Mouse (Mus musculus) hindbrain, embryonic 11.5 days (tissue): ENCODE results near the gene Copz1. TPM values are rescaled to one million over a fixed set of nuclear protein-coding genes. Genes with fewer than 3 reads are reported as not detected.
A peak's percentile ranks its signal among the peaks of the same experiment; 100 is the strongest.
"Not testable (repeated sequence)": the region's sequence is repeated elsewhere in the genome, so short reads cannot be mapped to it uniquely, and the experiment has no call there.

Experiments used
- ATAC-seq: fragments of 200-750 bp; cut with Nextera tagmentation; 2 replicates; pipeline ENCODE4 v1.8.0; 2017; ENCODE audit warnings: mild to moderate bottlenecking, moderate TSS enrichment, moderate library complexity; ENCODE audit not compliant: low FRiP score
- DNase-seq: peaks from one replicate; pipeline ENCODE4 v3.0.0-alpha.2; 2015; ENCODE audit warnings: low spot score
- H3K27ac ChIP-seq: fragments of 300-500 bp; sonication (generic); 2 replicates; pipeline ENCODE4 v1.5.1; 2014; ENCODE audit warnings: mild to moderate bottlenecking, low read depth, low read length
- H3K27me3 ChIP-seq: fragments of 300-500 bp; sonication (generic); 2 replicates; pipeline ENCODE4 v1.6.1; 2014; ENCODE audit warnings: mild to moderate bottlenecking, low read length, moderate library complexity, mixed read lengths; ENCODE audit not compliant: control insufficient read depth, insufficient read depth
- H3K36me3 ChIP-seq: fragments of 300-500 bp; sonication (generic); 2 replicates; pipeline ENCODE4 v1.6.1; 2014; ENCODE audit warnings: mild to moderate bottlenecking, low read length, moderate library complexity, mixed read lengths; ENCODE audit not compliant: control insufficient read depth, insufficient read depth
- H3K4me1 ChIP-seq: fragments of 300-500 bp; sonication (generic); replicated peaks from 2 replicates; pipeline ENCODE4 v1.6.1; 2014; ENCODE audit warnings: low read length, mixed read lengths; ENCODE audit not compliant: control insufficient read depth, insufficient read depth
- H3K4me2 ChIP-seq: fragments of 300-500 bp; sonication (generic); replicated peaks from 2 replicates; pipeline ENCODE4 v1.6.1; 2014; ENCODE audit warnings: mild to moderate bottlenecking, low read depth, low read length
- H3K4me3 ChIP-seq: fragments of 300-500 bp; sonication (generic); 2 replicates; pipeline ENCODE4 v1.5.1; 2014; ENCODE audit warnings: low read depth, low read length
- H3K9ac ChIP-seq: fragments of 300-500 bp; sonication (generic); 2 replicates; pipeline ENCODE4 v1.6.1; 2014; ENCODE audit warnings: low read depth, low read length
- H3K9me3 ChIP-seq: fragments of 300-500 bp; sonication (generic); 2 replicates; pipeline ENCODE4 v1.6.1; 2016; ENCODE audit warnings: low read length; ENCODE audit not compliant: control insufficient read depth
- WGBS: fragments of 180-500 bp; shearing (Covaris S2); extraction: QIAGEN DNeasy Blood & Tissue Kit; methylation state at CpG from one replicate; pipeline ENCODE4 v1.1.7; 2014; 5-methylcytosine and 5-hydroxymethylcytosine counted together
- polyA plus RNA-seq: library from polyadenylated mRNA; unstranded; fragments of >200 nt; fragmentation: Nextera tagmentation; extraction: Ambion mirVana; gene quantifications from 2 replicates; pipeline ENCODE4 v1.2.1, GENCODE M21; 2014

Copz1 gene
- polyA plus RNA-seq, 1 experiment from 2014 or later: 310 TPM

GRCm38 (mm10) chr15:103257790-103258728, 14.5 kb upstream of the Copz1 start, which contains the start of gene Nfe2:
TSS of gene Nfe2 (minus strand) at chr15:103258403.
- H3K4me2 ChIP-seq: peak within 1 kb of the TSS; percentile 19; the same call in 1 of the 2 replicates
- no peaks in the 10 kb centered on the region for H3K36me3 ChIP-seq
- H3K27me3 ChIP-seq: 0 out of 2 replicates have a peak, but pooled peaks cover 3% of the 10 kb centered on the region
- H3K9me3 ChIP-seq: no peaks in the 10 kb centered on the region
- peaks cover 10% of the 10 kb centered on the region; the same call in 1 of the 2 replicates for H3K4me1 ChIP-seq
- 11% methylated on average over 15 of the region's 15 CpGs for WGBS
- no peak within 1 kb of the TSS for H3K4me3 ChIP-seq
- ATAC-seq (peak; percentile 45; the same call in 1 of the 2 replicates), DNase-seq (no peak)
- no peak within 1 kb of the TSS for H3K27ac ChIP-seq
- peak within 1 kb of the TSS; percentile 44; the same call in 1 of the 2 replicates for H3K9ac ChIP-seq

GRCm38 (mm10) chr15:103259162-103259561, 13.4 kb upstream of the Copz1 start:
- no peaks in the 10 kb centered on the region for H3K36me3 ChIP-seq
- 87% methylated on average over 5 of the region's 5 CpGs for WGBS
- DNase-seq: no peak
- 0 out of 2 replicates have a peak, but pooled peaks cover 3% of the 10 kb centered on the region for H3K27me3 ChIP-seq
- ATAC-seq: no peak
- no peak overlapping the region for H3K9ac ChIP-seq
- H3K4me2 ChIP-seq: no peak overlapping the region
- no peaks in the 10 kb centered on the region for H3K9me3 ChIP-seq
- H3K4me1 ChIP-seq: peaks cover 10% of the 10 kb centered on the region; the same call in 1 of the 2 replicates
- H3K4me3 ChIP-seq: no peak overlapping the region
- no peak overlapping the region for H3K27ac ChIP-seq

GRCm38 (mm10) chr15:103259989-103260388, 12.5 kb upstream of the Copz1 start:
- no peaks in the 10 kb centered on the region for H3K27me3 ChIP-seq
- peaks cover 7% of the 10 kb centered on the region; the same call in 1 of the 2 replicates for H3K4me1 ChIP-seq
- H3K9me3 ChIP-seq: no peaks in the 10 kb centered on the region
- DNase-seq (no peak), ATAC-seq (no peak)
- H3K4me3 ChIP-seq: no peak overlapping the region
- no peaks in the 10 kb centered on the region for H3K36me3 ChIP-seq
- no peak overlapping the region for H3K4me2 ChIP-seq
- H3K27ac ChIP-seq: no peak overlapping the region
- no peak overlapping the region for H3K9ac ChIP-seq
- WGBS: 92% methylated on average over 1 of the region's 1 CpGs

- no peaks in the 10 kb centered on the region for H3K27me3 ChIP-seq
- WGBS: 91% methylated on average over 2 of the region's 2 CpGs
- no peak overlapping the region for H3K9ac ChIP-seq
- no peak overlapping the region for H3K27ac ChIP-seq
- H3K36me3 ChIP-seq: no peaks in the 10 kb centered on the region
- H3K4me2 ChIP-seq: no peak overlapping the region
- no peaks in the 10 kb centered on the region for H3K4me1 ChIP-seq
- DNase-seq (no peak), ATAC-seq (no peak)
- no peak overlapping the region for H3K4me3 ChIP-seq
- no peaks in the 10 kb centered on the region for H3K9me3 ChIP-seq
Observed at GRCm38 (mm10) chr15:103264794-103265193, 7.7 kb upstream of the Copz1 start.

- no peaks in the 10 kb centered on the region for H3K9me3 ChIP-seq
- WGBS: 85% methylated on average over 4 of the region's 4 CpGs
- H3K36me3 ChIP-seq: no peaks in the 10 kb centered on the region
- no peak overlapping the region for H3K27ac ChIP-seq
- ATAC-seq (no peak), DNase-seq (no peak)
- H3K4me2 ChIP-seq: no peak overlapping the region
- no peak overlapping the region for H3K9ac ChIP-seq
- H3K4me1 ChIP-seq: no peaks in the 10 kb centered on the region
- no peaks in the 10 kb centered on the region for H3K27me3 ChIP-seq
- no peak overlapping the region for H3K4me3 ChIP-seq
Observed at GRCm38 (mm10) chr15:103268903-103269302, 3.6 kb upstream of the Copz1 start.

GRCm38 (mm10) chr15:103275943-103276342, 3.4 kb downstream of the Copz1 start:
- H3K27ac ChIP-seq, H3K9ac ChIP-seq, ATAC-seq, H3K36me3 ChIP-seq, H3K4me3 ChIP-seq, H3K4me2 ChIP-seq, H3K9me3 ChIP-seq, H3K27me3 ChIP-seq, H3K4me1 ChIP-seq, DNase-seq: not testable (repeated sequence)
- WGBS: 91% methylated on average over 3 of the region's 3 CpGs

- no peak for ATAC-seq
- DNase-seq: no peak
- 76% methylated on average over 7 of the region's 7 CpGs for WGBS
- Histone ChIP-seq H3K9me3 (no peaks in the 10 kb centered on the region), H3K4me1 (no peaks in the 10 kb centered on the region), H3K27me3 (no peaks in the 10 kb centered on the region), H3K4me2 (no peak overlapping the region), H3K36me3 (no peaks in the 10 kb centered on the region), H3K9ac (no peak overlapping the region), H3K27ac (peak overlapping the region; percentile 54), H3K4me3 (no peak overlapping the region)
Observed at GRCm38 (mm10) chr15:103277949-103278348, 5.4 kb downstream of the Copz1 start.

GRCm38 (mm10) chr15:103279750-103280149, 7.2 kb downstream of the Copz1 start:
- DNase-seq (peak; percentile 47), ATAC-seq (no peak)
- Histone ChIP-seq H3K4me1 (no peaks in the 10 kb centered on the region), H3K27ac (no peak overlapping the region), H3K4me2 (no peak overlapping the region), H3K4me3 (no peak overlapping the region), H3K9ac (no peak overlapping the region), H3K27me3 (no peaks in the 10 kb centered on the region), H3K36me3 (no peaks in the 10 kb centered on the region), H3K9me3 (no peaks in the 10 kb centered on the region)
- 67% methylated on average over 3 of the region's 3 CpGs for WGBS
